Mouse (Mus musculus): ENCODE measurements around the gene Syn1. TPM values are rescaled to one million over a fixed set of nuclear protein-coding genes. Genes with fewer than 3 reads are reported as not detected.

Syn1 gene
- total and polyA plus RNA-seq, 2 experiments = 0.13 TPM; not detected in 1

GRCm38 (mm10) chrX:20931364-20931763 lies 10.6 kb upstream of the Syn1 start, which contains the start of gene Cfp:
Gene Cfp, minus strand, starts transcription at chrX:20931555.
- no peak for TF ChIP-seq CTCF (IDR thresholded peaks at IDR 0.05; ENCODE audit: low read depth, low read length)
- TF ChIP-seq POLR2A (IDR thresholded peaks at IDR 0.05; ENCODE audit: extremely low read depth, insufficient read depth, low read length) = no peak
- peak; percentile 21 for DNase-seq (ENCODE audit: extremely low read depth, low read depth, low spot score)
- no peaks in the 10 kb centered on the region for H3K27me3 ChIP-seq (ENCODE audit: control insufficient read depth, insufficient read depth, low read length)
- WGBS = 94% methylated on average over 1 of the region's 1 CpGs
- H3K4me1 ChIP-seq (ENCODE audit: control insufficient read depth, insufficient read depth, low read length) = no peaks in the 10 kb centered on the region
- no peak within 1 kb of the TSS for H3K9ac ChIP-seq (ENCODE audit: low read depth, low read length)
- no peak within 1 kb of the TSS for H3K27ac ChIP-seq (replicated peaks; ENCODE audit: insufficient read depth, low read depth, low read length)
- no peaks in the 10 kb centered on the region for H3K79me2 ChIP-seq (ENCODE audit: control insufficient read depth, insufficient read depth, low read length)
- no peak within 1 kb of the TSS; the same call in 1 of the 2 replicates for H3K4me3 ChIP-seq (ENCODE audit: insufficient read depth, low read depth, low read length)
- H3K36me3 ChIP-seq (ENCODE audit: control insufficient read depth, insufficient read depth, low read length) = peaks cover 2% of the 10 kb centered on the region; the same call in 1 of the 2 replicates

GRCm38 (mm10) chrX:20929859-20930258 lies 9.1 kb upstream of the Syn1 start:
- no peaks in the 10 kb centered on the region for H3K4me1 ChIP-seq (ENCODE audit: control insufficient read depth, insufficient read depth, low read length)
- H3K27me3 ChIP-seq (ENCODE audit: control insufficient read depth, insufficient read depth, low read length) = no peaks in the 10 kb centered on the region
- no peak overlapping the region for H3K4me3 ChIP-seq (ENCODE audit: insufficient read depth, low read depth, low read length)
- no peak overlapping the region for H3K9ac ChIP-seq (ENCODE audit: low read depth, low read length)
- DNase-seq (ENCODE audit: extremely low read depth, low read depth, low spot score) = peak; percentile 20
- no peak for TF ChIP-seq CTCF (IDR thresholded peaks at IDR 0.05; ENCODE audit: low read depth, low read length)
- no peak for TF ChIP-seq POLR2A (IDR thresholded peaks at IDR 0.05; ENCODE audit: extremely low read depth, insufficient read depth, low read length)
- no peak overlapping the region for H3K27ac ChIP-seq (replicated peaks; ENCODE audit: insufficient read depth, low read depth, low read length)
- WGBS = 79% methylated on average over 1 of the region's 1 CpGs
- peaks cover 2% of the 10 kb centered on the region; the same call in 1 of the 2 replicates for H3K36me3 ChIP-seq (ENCODE audit: control insufficient read depth, insufficient read depth, low read length)
- no peaks in the 10 kb centered on the region for H3K79me2 ChIP-seq (ENCODE audit: control insufficient read depth, insufficient read depth, low read length)

GRCm38 (mm10) chrX:20924976-20925375 lies 4.2 kb upstream of the Syn1 start:
- peaks cover 2% of the 10 kb centered on the region; the same call in 1 of the 2 replicates for H3K36me3 ChIP-seq (ENCODE audit: control insufficient read depth, insufficient read depth, low read length)
- no peak overlapping the region for H3K4me3 ChIP-seq (ENCODE audit: insufficient read depth, low read depth, low read length)
- no peaks in the 10 kb centered on the region for H3K4me1 ChIP-seq (ENCODE audit: control insufficient read depth, insufficient read depth, low read length)

GRCm38 (mm10) chrX:20923506-20923905 lies 2.7 kb upstream of the Syn1 start:
- 68% methylated on average over 1 of the region's 1 CpGs for WGBS
- Histone ChIP-seq H3K4me3 (ENCODE audit: insufficient read depth, low read depth, low read length) (no peak overlapping the region), H3K4me1 (ENCODE audit: control insufficient read depth, insufficient read depth, low read length) (no peaks in the 10 kb centered on the region), H3K27me3 (ENCODE audit: control insufficient read depth, insufficient read depth, low read length) (no peaks in the 10 kb centered on the region), H3K27ac (replicated peaks; ENCODE audit: insufficient read depth, low read depth, low read length) (no peak overlapping the region), H3K79me2 (ENCODE audit: control insufficient read depth, insufficient read depth, low read length) (no peaks in the 10 kb centered on the region), H3K36me3 (ENCODE audit: control insufficient read depth, insufficient read depth, low read length) (peaks cover 2% of the 10 kb centered on the region; the same call in 1 of the 2 replicates), H3K9ac (ENCODE audit: low read depth, low read length) (no peak overlapping the region)
- DNase-seq (ENCODE audit: extremely low read depth, low read depth, low spot score) = peak; percentile 18
- TF ChIP-seq CTCF (IDR thresholded peaks at IDR 0.05; ENCODE audit: low read depth, low read length) (no peak), POLR2A (IDR thresholded peaks at IDR 0.05; ENCODE audit: extremely low read depth, insufficient read depth, low read length) (no peak)

More at GRCm38 (mm10) chrX:20924976-20925375, 4.2 kb upstream of the Syn1 start:
- Histone ChIP-seq H3K79me2 (ENCODE audit: control insufficient read depth, insufficient read depth, low read length) (no peaks in the 10 kb centered on the region), H3K27me3 (ENCODE audit: control insufficient read depth, insufficient read depth, low read length) (no peaks in the 10 kb centered on the region), H3K9ac (ENCODE audit: low read depth, low read length) (no peak overlapping the region), H3K27ac (replicated peaks; ENCODE audit: insufficient read depth, low read depth, low read length) (no peak overlapping the region)
- no peak for TF ChIP-seq POLR2A (IDR thresholded peaks at IDR 0.05; ENCODE audit: extremely low read depth, insufficient read depth, low read length)
- no peak for TF ChIP-seq CTCF (IDR thresholded peaks at IDR 0.05; ENCODE audit: low read depth, low read length)
- DNase-seq (ENCODE audit: extremely low read depth, low read depth, low spot score) = no peak

- 34% methylated on average over 5 of the region's 5 CpGs for WGBS
These were observed 562 bp upstream of the Syn1 start for GRCm38 (mm10) chrX:20921366-20921765.

GRCm38 (mm10) chrX:20920249-20920843 lies 458 bp downstream of the Syn1 start:
- no peak overlapping the region for H3K27ac ChIP-seq (replicated peaks; ENCODE audit: insufficient read depth, low read depth, low read length)
- peak overlapping the region; percentile 59; the same call in 1 of the 2 replicates for H3K4me3 ChIP-seq (ENCODE audit: insufficient read depth, low read depth, low read length)
- H3K79me2 ChIP-seq (ENCODE audit: control insufficient read depth, insufficient read depth, low read length) = no peaks in the 10 kb centered on the region
- TF ChIP-seq CTCF (IDR thresholded peaks at IDR 0.05; ENCODE audit: low read depth, low read length) (peak; percentile 8; the same call in 1 of the 2 replicates), POLR2A (IDR thresholded peaks at IDR 0.05; ENCODE audit: extremely low read depth, insufficient read depth, low read length) (no peak)
- H3K36me3 ChIP-seq (ENCODE audit: control insufficient read depth, insufficient read depth, low read length) = no peaks in the 10 kb centered on the region
- WGBS = 3% methylated on average over 34 of the region's 49 CpGs
- no peak for DNase-seq (ENCODE audit: extremely low read depth, low read depth, low spot score)
- H3K9ac ChIP-seq (ENCODE audit: low read depth, low read length) = peak overlapping the region; percentile 53
- no peaks in the 10 kb centered on the region for H3K27me3 ChIP-seq (ENCODE audit: control insufficient read depth, insufficient read depth, low read length)
- H3K4me1 ChIP-seq (ENCODE audit: control insufficient read depth, insufficient read depth, low read length) = no peaks in the 10 kb centered on the region

More at GRCm38 (mm10) chrX:20921366-20921765, 562 bp upstream of the Syn1 start:
- DNase-seq (ENCODE audit: extremely low read depth, low read depth, low spot score) = no peak
- Histone ChIP-seq H3K4me3 (ENCODE audit: insufficient read depth, low read depth, low read length) (no peak overlapping the region), H3K27me3 (ENCODE audit: control insufficient read depth, insufficient read depth, low read length) (no peaks in the 10 kb centered on the region), H3K27ac (replicated peaks; ENCODE audit: insufficient read depth, low read depth, low read length) (no peak overlapping the region), H3K4me1 (ENCODE audit: control insufficient read depth, insufficient read depth, low read length) (no peaks in the 10 kb centered on the region), H3K79me2 (ENCODE audit: control insufficient read depth, insufficient read depth, low read length) (no peaks in the 10 kb centered on the region), H3K9ac (ENCODE audit: low read depth, low read length) (no peak overlapping the region), H3K36me3 (ENCODE audit: control insufficient read depth, insufficient read depth, low read length) (no peaks in the 10 kb centered on the region)
- TF ChIP-seq POLR2A (IDR thresholded peaks at IDR 0.05; ENCODE audit: extremely low read depth, insufficient read depth, low read length) = no peak
- TF ChIP-seq CTCF (IDR thresholded peaks at IDR 0.05; ENCODE audit: low read depth, low read length) = no peak
